Mouse (Mus musculus) lung, postnatal 14 days (tissue): Measurements from ENCODE around the gene Ttll10.
A peak's percentile ranks its signal among the peaks of the same experiment; 100 is the strongest.

Experiments used
- DNase-seq: peaks from one replicate; pipeline ENCODE4 v3.0.0; 2021

The Ttll10 gene

DNA sequence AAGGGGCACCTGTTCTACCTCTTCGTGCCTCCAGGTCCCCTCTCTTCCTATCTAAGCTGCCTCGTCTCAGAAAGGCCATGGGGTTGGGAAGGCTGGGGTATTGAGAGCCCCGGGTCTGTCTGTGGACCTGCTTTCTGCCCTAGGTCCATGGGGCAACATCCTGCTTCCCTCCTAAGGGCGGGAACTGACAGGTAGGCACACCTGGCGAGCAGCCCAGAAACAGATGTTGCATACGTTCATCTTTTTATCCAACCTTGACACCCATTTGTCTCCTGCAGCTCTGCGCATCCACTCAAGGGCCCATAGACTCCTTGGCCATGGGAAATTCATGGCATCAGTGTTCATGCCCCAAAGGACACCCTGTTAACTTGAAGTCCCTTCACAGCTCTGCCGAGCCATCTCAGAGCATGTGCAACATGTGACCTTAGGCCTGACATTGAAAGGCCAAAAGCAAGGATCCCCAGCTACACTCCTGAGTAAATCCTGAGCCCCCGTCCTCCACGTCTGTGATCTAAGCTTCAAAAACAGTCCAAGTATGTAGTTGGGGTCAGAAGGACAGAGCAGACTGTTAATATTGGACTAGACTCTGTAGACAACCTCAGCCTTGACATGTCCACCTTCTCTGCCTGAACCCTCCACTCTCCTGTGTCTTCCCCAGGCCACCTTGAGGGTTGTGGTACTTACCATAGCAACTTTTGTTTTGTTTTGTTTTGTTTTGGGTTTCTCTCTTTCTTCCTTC lies 6.1 kb upstream of the Ttll10 start:
- no peak for DNase-seq

DNA sequence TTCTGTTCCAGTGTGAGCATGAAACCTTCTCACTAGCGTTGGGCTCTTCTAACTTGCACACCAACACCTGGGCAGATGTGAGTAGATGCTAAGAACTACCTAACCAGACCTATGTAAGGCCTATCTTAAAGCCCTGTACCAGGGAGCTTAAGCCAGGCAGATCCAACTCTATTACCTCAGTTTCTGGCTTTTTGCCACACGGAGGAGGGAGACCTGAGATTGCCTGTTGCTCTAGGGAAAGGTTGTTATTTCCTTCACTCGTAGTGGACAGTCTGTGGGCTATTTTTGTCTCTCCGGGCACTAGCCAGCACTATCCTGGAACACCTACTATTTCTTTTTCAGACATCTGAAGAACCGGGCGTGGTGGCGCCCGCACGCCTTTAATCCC lies 5.3 kb upstream of the Ttll10 start:
- DNase-seq = no peak

DNA sequence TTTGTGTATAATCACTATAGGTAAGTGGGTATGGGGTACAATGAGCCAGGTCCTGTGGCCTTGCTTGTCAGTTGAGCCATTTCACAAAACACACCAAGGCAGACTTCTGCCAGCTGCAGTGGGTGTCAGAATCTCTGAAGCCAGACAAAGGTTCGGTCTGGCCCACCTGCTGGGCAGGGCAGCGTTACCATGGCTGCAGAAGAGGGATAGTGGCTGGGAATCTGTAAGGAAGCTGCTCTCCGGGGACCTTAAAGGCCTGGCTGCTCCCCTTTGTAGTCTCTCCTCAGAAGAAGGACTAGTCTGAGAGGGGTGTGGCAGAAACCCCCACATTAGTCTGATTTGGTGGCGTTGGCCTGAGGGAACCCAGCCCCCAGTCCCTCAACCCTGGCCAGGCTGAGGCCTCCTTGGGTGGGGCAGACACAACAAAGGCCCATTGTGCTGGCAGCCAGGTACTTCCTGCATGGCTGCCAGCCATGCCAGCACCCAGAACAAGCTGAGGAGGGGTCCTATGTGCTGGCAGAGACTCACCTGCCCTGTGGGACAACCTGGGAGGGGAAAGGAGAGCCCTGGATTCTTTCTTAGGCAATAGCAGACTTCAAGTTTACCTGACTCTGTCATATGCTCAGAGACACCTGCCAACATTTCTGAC lies 4.8 kb upstream of the Ttll10 start:
- no peak for DNase-seq

DNA sequence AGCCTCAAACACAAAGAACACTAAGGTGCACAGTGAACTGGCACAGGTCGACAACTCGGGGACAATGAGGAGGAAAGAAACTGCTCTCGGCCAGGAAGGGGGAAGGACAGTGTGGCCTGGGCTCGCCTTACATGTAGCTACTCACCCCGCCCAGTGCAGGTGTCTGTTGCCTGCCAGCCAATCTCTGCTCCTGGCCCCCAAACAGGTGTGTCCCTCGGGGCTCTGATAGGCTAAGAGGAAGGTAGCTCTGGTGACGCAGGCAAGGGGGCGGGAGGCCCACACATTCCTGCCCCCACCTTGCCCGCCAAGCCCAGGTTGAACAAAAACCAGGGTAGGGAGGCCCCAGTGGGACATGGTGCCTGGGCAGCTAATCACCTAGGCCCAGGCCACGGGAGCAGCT lies 499 bp upstream of the Ttll10 start:
- DNase-seq = peak; percentile 74

DNA sequence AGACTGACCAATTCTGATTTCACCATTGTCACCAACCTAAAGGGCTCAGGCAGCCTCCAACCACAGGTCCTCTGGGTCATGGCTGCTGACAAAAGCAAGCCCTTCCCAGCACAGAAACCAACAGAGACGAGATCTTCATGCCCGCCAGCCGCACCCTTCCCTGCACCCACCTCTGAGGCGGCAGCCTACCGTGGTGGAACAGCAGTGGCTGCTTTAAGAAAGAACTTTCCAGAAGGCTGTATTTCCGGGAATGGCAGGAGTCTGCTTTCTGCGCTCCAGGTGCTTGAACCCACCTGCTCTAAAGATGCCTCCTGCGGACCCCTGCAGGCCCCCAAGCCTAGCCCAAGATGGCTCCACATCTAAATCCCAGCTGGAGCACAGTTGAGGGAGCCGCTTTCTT lies 388 bp downstream of the Ttll10 start:
- no peak for DNase-seq

DNA sequence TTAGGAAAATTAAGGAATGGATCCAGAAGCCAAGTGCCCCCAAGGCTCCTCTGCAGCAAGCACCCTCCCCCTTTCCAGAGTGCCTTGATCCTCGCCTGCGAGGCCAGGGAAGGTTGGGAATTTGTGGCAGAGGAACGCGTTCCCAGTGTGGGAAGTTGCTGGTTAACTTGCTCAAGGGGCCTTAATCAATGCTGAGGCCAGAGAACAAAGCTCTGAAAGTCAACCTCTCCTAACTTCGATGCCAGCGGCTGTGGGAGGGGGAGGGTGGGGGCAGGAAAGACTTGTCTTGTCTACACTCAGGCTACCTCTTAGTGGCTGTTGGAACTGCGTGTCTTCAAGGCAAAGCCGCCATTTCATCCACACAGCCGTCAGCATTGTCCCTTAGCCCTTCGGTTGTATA lies 1.5 kb downstream of the Ttll10 start:
- DNase-seq = no peak

DNA sequence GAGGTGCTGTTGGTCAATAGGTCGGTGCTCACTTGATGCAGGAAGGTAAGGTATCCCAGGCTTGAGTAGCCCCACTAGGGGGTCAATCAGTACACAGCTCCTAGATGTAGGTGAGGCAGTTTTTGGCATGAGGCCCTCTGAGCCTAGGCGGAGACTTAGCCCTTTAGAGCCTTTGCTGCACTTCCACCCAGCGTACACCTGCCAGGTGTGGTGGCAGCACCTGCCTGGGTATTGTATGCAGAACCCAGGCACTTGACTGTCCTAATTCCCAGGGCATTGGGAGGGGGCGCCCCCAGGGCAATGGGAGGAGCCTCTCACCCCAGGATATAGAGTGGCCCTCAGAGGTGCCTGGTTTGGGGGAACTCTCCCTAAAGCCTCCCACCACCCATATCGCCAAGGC lies 4.0 kb downstream of the Ttll10 start:
- no peak for DNase-seq

DNA sequence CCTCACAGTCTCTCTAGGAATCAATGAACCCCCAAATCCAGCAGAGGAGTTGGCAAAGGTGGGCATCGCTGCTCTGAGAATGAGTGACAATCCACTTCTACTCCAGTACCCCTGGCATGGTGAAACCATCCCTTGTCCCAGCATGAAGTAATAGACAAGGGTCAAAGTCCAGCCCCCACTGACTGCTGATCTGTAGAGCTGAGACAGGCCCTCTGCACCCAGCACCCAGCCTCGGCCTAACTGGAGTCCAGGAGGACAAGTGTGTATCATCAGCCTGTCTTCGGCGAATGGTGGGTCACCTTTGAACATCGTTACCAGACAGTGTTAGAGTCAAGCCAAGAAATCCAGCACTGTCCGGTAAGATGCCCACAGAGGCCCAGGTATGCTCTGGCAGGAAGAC lies 4.6 kb downstream of the Ttll10 start:
- DNase-seq = no peak

DNA sequence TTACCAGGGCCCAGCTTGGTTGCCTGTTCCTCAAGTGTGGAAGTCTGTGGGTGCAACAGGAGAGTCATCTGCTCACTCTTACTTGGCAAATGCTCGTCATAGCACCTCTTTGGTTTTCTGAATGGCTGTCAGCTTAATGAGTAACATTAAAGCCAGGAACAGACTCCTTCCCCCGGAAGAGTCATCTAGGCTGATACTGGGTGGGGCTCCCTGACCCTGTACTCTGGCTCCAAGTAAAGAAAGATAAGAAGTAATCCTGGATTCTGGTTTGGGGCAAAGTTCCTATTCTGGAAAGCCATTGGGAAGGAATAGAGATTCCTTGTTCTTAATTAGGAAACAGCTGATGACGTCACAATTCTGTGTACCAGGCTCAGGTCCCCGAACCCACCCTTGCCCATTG lies 5.1 kb downstream of the Ttll10 start:
- DNase-seq = no peak

DNA sequence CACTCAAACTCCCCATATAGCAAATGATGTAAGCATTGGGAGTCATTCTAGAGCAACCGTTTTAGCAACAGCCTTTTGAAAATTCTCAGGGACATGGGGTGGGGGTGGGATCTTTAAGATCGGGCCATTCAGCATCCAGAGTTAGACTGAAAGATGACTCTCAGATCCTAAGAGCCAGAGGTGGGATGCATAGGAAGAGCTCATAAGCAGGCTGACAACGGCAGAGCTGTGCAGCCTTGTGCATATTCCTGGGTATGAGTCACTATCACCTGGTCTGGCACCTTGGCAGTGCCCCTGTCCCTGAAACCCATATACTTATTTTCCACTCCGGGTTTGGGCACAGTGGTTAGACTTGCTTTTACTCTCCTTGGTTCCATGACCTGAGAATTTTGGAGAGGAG lies 6.1 kb downstream of the Ttll10 start:
- no peak for DNase-seq

DNA sequence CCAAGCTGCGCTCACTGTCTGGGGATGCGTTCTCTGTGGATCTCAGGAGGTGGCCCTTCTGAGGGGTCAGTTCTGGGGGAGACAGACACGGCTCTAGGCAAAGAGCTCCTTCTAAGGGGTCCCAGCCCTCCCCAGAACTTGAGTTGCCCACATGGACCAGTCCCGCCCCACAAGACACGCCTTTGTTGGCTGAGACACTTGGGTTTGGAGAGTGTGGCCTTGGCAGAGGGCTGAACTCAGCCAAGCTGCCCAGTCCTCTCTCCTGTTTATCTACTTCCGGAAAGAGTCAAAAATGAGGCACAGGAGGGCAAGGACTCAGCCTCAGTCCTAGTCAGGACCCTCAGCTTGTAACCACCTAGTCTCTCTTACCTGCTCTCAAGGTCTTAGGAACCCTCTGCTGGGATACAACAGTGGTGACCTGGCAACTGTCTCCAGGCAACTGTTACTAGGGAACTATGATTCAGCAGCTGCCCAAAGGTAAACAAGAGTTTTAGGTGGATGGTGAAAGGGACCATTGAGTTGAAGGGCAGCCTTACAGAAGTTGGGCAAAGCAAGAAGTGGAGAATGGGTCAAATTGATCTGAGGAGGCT lies 8.7 kb downstream of the Ttll10 start:
- no peak for DNase-seq

DNA sequence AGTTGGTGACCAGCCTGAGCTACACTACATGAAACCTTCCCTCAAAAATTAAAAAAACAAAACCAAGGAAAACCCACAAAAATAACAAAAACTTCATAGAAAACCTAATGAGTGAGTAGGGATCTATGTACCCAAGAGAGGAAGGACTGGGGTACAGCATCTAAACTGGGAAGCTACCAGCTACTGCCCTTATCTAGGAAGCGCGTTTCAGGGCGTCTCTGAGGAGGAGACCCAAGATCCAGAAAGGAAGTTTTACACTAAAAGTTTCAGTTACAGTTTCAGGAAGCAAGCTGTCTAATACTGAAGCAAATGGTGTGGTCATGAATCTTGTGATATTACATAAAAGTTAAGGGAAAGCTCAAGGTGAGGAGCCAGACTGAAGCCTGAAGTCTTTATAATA lies 9.4 kb downstream of the Ttll10 start:
- no peak for DNase-seq

DNA sequence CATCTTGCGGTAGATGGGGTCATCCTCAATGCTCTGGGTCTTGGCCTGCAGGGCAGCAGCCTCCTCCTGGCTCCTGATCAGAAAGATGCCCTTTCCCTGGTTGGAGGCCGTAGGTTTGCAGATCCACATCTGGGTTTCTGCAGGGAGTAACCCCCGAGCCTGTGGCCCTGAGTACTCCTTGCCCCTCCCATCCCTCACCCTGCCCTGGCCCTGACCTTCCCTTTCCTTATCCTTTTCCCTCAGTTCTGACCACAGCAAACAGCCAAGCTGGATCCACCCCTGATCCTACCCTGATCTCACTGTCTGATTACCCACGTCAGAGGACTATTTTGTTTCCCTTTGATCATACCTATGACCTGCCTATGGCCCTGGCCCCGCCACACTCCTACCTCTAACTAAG lies 14.5 kb downstream of the Ttll10 start:
- no peak for DNase-seq

DNA sequence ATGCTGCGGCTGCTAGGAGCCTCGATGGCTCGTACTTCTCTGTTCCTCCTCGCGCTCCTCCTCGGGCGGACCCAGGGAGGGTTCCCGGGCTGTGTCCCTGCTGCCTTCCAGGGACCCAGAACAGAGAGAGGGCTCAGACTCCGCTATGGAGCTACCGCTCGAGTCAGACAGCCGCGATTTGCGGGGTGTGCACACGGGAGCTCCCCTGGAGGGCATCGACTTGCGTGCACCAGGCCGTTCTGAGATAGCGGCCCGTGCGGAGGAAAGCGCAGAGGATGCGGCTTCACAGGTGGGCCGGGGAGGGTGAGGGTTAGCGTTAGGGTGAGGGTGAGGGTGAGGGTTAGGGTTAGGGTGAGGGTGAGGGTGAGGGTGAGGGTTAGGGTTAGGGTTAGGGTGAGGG lies 24.3 kb downstream of the Ttll10 start:
- DNase-seq = no peak

DNA sequence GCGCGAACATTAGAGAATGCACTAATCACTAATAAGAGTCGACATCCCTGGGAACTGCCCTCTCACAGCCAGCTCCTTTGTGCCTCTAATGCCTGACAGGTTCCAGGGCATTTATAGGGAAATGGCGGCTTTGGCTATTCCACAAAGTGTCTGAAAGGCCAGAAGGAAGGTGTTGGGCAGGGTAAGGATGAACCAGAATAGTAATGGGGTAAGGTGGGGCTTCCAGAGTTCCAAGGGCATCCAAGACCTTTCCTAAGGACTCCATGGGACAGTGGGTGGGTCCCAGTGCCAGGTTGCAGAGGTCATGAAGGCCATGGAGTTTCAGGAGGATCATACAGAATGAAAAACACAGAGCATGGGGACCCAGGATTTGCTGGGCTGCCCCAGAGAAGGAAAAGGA lies 24.9 kb downstream of the Ttll10 start:
- no peak for DNase-seq

DNA sequence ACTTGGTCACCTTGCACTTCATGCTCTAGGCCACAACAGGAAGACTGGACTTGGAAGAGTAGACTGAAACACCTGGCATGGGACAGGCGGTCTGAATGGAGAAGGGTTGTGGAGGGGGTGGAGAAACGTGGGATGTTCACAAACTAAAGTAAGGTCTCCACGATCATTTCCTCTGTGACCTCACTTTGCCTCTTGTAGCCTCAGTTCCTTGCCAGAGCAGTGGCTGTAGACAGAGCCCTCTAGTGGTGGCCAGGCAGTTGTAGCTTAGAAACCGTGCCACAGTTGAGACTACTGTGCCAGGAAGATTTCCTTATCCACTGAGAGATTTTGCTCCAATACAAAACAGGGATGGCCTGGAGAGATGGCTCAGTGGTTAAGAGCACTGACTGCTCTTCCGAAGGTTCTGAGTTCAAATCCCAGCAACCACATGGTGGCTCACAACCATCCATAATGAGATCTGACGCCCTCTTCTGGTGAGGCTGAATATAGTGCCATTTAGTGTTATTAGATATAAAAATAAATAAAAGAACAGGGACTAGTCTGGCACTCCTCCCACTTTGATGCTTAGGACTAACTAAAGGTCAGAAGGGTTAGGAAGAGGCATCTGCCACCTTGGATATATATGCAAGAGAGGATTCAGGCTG lies 25.6 kb downstream of the Ttll10 start:
- DNase-seq = peak; percentile 55

DNA sequence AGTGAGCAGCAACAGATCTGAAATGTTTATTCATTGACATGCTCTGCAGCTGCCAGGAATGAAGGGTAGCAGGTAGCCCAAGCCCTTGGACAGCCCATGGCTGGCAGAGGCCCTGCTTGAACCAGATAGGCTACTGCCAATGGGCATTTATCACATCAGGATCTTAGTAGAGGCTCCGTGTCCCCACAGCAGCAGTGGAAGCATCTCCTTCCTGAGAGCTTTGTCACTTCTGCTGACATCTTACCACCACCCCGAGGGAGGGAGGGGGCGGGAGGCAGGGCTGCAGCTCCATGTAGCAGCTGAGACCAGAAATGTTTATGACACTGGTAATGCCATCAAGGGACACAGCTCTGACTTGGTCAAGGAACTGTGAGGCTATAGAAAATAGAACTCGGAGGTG lies 26.4 kb downstream of the Ttll10 start:
- DNase-seq = no peak

DNA sequence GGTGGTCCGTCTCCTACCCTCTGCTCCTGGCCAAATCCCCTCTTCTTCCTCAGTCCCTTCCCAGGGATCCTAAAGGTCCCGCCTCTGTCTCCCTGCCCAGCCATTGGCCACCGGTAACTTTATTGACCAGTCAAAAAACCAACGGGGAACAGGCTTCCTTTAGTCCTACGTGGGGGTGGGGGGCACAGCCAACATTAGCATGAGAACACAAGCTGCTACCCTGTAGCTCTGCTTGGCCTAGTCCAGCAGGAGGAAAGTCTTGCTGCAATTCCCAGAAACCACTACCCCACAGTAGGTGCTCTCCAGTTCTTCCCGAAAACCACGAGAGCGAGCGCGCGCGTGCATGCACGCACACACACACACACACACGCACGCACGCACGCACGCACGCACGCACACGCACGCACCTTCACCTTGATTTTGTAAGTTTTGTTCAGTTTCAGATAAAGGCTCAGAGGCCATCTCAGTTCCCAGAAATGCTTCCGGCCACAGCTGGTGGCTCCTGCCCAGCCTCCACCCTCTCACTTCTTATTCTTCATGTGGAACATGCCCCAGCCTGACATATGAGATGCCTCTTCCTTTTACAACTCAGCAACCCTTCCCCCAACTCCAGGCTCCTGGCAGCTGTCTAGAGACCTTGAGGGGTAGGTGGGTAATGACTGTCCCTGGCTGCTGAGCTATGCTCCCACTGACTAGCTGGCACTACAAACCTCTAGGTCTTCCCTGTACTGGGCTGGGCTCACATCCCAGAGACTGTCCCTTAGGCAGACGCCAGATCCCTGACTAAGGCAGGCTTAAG lies 27.4 kb downstream of the Ttll10 start:
- peak; percentile 78 for DNase-seq

DNA sequence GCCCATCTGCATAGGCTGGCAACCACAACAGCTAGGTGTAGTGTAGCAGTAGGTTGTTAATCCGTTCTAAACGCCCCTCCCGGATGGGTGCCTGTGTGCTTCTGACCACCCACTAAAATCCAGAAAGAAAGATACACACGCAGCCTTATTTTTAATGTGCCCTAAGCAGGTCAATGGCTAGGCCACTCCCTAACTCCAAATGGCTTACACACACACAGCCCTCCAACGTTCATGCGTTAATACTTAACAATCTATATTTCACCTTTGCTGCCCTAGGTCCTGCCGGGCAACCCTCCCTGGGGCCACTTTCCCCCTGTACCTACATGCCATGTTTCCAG lies 28.0 kb downstream of the Ttll10 start:
- DNase-seq = no peak

DNA sequence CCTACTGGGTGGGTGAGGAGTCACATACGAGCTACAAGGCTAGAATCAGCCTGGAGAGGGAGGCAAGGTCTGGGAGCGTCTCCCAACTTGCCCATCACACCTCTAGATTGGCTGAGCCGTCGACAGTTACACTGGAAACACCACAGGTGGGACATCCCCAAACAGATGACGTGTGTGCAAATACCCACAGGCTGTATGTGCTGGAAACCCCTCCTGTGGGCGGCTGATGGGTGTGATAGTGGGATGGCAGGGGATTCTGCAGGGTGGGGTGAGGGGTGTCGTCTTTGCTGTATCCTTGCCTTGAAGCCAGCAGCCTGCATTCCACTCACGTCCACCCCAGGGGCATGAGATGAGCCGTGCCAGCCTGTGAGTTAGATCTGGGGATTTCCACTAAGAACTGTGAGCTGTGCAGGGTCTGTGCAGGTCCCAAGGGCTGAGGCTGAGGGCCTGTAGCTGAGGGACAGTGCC lies 28.5 kb downstream of the Ttll10 start:
- no peak for DNase-seq

DNA sequence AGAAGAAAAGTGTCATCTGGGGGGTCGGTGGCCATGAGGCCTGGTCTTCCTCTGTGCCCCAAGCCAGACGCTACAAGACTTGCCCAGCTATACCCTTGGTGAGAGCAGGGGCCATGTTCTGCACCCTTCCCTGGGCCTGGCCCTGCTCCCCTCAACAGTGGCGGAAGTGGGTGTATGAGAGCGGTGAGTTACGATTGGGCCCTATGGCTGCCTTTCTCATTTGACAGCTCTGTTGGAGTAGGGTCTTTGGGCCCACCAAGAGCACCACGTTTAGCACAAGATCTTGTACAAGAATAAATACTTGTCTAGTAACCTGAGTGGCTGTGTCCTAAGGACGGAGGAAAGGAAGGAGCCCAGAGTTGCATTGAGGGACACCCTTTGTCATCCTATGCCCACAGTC lies 30.6 kb downstream of the Ttll10 start:
- no peak for DNase-seq

DNA sequence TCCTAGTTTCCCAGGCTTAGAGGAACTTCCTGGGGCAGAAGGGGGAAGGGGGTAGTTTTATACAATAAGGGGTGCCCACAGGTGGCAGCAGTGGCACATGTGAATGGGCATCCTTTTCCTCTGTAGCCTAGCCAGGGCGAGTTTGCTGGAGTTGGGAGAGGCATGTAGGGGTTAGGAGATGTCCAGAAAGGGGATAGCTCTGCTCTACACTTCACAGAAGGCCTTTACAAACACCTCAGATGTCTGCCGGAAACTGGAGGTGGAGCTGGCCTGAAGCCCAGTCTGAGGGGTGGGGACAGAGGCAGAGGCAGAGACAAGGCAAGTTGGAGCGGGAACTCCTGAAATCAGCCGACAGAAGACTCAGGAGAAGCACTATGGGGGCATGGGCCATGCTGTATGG lies 33.2 kb downstream of the Ttll10 start, which contains the start of gene Tnfrsf18:
Tnfrsf18 (plus strand) TSS at position 152 of the 400 bp plus-strand sequence.
- DNase-seq = peak; percentile 61

DNA sequence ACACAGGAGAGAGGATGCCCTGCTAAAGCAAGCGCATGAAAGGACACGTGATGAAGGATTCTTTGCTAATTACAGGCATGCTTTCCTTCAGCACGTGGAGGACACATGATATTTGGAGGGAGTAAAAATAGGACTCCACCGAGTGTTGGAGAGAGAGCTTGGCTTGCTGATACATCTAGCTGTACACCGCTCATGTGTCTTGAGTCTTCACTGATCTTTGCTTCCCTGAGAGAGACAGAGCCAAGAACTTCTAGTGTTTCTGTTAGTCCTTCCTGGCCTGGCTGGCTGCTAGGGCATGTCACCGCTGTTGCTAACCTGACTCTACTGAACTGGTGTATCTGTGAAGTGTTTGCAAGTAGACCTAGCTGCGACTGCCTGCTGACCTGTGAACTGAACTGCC lies 35.0 kb downstream of the Ttll10 start:
- DNase-seq = no peak
